Mouse (Mus musculus): ENCODE results near the gene Cpne2.

Cpne2 gene

DNA sequence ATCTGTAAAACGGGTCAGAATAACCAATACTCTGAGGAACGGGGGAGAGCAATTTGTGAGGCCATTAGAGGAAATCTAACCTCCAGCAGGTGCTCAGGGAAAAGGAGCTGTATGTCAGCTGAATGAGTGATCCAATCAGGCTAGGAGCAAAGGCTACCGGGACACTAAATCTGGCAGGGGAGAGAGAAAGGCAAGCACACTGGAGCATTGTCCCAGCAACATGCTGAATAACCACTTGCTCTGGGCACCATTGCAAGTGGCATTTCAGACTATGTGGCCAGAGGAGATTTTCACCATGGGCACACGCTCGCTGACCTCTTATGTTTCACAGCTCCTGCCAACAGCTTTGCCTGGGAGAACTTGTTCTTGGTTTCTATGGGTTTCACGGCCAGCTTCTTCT, 49.8 kb downstream of the Cpne2 start:
- DNase-seq: no peak

DNA sequence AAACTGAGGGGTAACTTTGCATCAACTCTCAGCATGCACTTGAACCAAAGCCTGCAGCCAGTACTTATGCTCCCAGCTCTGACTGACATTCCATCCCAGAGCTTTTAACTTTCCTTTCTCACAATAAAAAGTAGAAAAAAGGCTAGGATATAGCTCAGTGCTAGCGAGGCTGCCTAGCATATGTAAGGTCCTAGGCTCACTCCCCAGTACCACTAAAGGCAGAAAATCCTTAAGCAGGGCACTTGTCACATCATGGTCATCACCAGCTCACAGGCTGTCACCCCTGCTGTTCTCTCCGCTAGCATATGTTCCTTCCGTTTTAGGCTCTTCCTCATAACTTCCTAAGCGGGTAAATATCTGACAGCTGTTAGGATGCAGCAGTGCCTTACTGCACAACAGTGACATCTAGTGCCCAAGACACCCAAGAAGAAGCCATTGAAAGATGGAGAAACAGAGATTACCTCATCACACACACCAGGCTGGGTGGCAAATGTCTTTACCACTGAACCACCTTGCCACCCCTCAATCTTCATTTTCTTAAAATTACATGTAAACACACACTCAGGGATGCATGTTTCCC, 51.5 kb downstream of the Cpne2 start:
- DNase-seq: no peak

DNA sequence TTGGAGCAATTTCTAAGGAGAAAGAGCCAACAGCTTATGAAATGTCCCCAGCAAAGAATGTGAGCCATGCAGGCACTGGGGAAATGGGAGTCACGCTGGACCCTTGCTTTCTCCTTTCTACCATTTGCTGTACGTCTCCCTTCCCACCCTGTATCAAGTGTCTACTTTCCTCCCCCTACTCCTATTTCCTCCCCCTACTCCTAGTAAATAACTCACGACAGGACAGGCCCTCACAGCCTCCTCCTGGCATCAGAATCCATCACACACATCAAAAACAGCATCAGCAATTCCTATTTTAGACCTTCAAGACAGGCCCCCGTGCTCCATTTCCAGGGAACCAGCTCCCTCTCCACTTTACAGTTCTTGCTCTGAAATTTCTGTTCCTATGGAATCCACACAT, 58.9 kb downstream of the Cpne2 start:
- no peak for DNase-seq

DNA sequence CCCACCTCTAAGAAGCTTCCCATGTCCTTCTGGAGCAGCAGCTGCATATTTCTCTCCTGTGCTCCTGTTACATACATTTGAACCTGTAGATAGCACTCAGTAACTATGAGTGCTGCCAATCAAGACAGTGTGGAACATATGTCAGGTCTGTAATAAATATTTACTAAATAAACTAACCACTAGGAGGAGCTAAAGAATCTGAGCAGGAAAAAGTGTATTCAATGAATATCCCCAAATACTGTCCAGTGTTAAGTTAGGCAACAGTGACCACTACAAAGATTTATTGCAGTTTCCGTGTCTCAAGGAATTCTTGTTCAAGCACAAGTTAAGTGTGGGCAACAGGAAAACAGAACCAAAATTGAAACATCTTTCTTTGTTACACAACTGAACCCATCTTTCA, 61.4 kb downstream of the Cpne2 start:
- DNase-seq: no peak

GRCm38 (mm10) chr8:94600478-94600877, 67.7 kb downstream of the Cpne2 start:
- no peak for DNase-seq

DNA sequence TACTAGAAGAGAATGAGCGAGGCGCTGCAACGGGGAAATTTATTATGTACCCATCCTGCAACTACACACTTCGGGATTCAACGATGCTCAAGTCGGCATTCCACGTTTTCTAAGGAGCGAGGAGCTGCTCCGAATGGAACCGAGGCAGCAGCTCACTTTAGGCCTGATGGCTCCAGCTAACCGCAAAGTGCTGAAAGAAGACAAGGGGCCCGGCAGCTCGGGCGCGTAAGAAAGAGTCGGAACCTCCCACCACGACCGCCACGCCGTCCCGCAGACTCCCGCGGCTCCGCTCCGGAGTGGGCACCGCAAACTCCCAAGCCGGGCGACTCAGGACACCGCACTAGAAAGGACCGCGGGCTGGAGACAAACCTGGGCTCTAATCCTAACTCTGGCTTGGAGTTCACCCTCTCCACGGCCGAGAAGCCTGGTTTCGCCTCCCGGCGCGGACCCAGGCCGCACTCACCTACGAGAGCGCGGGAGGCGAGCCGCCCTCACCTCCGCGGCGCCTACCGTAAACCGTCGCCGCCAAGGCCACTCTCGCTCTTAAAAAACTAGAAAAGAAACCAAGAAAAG, 68.3 kb downstream of the Cpne2 start:
- DNase-seq: peak; percentile 15 to 22

DNA sequence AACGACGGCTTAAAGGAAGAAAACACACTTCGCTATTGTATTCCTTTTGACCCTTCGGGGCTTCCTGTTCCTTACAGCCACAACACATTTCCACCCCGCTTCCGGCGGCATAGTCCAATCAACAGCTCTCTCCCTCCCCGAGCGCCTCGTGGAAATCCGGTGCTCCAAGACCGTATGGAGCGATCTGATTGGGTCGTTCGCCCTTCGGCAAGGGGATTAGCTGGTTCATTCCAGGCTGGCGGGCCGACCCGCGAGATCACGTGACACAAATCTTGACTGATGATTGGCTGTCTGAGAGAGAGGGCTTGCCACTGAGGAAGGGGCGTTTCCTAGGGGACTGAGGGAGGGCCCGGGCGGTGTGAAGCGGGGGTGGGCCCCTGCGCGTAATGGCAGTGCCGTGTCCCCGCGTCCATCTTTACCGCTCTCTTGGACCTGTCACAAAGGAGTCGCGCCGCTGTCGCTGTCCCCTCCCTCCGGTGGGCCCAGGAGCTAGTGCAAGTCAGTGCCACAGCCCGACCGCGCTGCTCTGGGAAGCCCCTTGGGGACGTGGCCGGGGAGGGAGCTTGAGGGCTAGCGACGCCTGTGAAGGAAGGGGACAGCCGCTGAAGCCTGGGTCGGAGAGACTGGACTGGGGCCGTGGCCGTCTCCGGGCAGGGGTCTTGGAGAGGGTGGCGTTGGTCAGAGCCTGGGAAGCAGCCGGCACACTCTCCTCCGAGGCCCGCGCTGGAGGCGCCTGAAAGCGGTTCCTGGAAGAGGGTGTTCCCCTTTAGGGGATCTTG, 69.0 kb downstream of the Cpne2 start, which contains the start of the genes Rspry1 and Fam192a:
Gene Rspry1, plus strand, starts transcription at position 331 of the 779 bp plus-strand sequence.
Gene Fam192a, minus strand, starts transcription at position 391 of the 779 bp plus-strand sequence.
- peak; percentile 100 for DNase-seq

GRCm38 (mm10) chr8:94602471-94603131, 69.8 kb downstream of the Cpne2 start:
- DNase-seq: peak; percentile 14 to 20

GRCm38 (mm10) chr8:94604030-94604429, 71.2 kb downstream of the Cpne2 start:
- no peak for DNase-seq

DNA sequence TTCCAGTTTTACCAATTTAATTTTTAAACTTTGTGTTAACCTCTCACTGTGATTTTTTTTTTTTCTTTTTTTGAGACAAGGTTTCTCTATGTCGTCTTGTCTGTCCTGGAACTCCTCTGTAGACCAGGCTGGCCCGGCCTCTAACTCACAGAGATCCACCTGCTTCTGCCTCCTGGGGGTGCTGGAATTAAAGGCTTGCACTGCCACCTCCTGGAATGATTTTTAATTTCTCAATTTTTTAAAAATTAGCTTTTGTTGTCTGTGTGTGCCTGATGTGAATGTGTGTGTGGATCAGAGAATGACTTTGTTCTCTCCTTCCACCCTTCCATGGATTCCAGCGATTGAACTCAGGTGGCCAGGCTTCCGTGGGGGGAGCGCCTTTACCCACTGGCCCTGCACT, 74.3 kb downstream of the Cpne2 start:
- no peak for DNase-seq
